Mouse (Mus musculus): ENCODE measurements around the gene Prpf8.
A peak's percentile ranks its signal among the peaks of the same experiment; 100 is the strongest.

Prpf8 gene

DNA sequence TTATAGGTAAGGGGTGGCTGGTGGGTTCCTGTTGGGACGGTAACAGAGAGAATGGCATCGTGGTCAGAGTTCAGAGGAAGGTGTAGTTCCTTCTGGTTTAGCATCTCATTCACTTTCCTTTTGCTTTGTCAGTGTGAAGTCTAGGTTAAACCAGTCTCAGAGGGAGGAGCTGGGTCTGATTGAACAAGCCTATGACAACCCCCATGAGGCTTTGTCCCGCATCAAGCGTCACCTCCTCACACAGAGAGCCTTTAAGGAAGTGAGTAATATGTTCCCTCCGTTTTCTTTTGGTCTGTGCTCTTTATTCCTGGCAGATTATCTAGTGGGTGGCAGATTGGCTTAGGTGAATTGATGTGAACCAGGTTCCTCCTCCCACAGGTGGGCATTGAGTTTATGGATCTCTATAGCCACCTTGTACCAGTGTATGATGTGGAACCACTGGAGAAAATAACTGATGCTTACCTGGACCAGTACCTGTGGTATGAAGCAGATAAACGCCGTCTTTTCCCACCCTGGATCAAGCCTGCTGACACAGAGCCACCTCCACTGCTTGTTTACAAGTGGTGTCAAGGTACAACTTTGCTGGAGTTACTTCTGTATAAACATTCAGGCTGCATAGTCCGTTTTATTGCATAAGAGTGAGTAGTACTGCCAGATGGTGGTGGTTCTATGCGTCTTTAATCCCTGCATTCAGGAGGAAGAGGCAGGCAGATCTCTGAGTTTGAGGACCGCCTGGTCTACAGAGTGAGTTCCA is 7.9 kb downstream of the Prpf8 start:
- DNase-seq (ENCODE audit: low spot score in 2 of 2) = no peak

DNA sequence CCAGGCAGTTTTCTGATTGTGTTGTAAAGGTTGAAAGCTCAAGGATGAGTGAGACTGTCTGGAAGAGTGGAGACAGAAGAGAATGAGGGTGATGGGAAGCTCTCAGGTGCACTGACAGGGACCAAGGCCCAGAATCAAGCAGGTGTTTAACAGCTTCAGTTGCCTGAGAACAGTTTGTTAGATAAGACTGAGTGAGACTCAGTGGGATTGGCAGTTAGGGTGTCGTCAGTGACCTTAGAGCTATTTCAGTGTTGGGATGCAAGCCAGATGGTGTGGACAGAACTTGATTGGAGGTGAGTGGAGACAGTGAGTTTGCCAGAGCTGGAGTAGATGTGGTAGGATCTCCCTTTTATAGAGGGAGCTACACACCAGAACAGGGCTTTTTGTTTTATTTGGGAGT is 11.5 kb downstream of the Prpf8 start:
- peak; percentile 40 to 54 for DNase-seq (ENCODE audit: low spot score in 2 of 2)

- no peak for DNase-seq (ENCODE audit: low spot score in 2 of 2)
Observed at GRCm38 (mm10) chr11:75508162-75508561, 21.5 kb downstream of the Prpf8 start.

DNA sequence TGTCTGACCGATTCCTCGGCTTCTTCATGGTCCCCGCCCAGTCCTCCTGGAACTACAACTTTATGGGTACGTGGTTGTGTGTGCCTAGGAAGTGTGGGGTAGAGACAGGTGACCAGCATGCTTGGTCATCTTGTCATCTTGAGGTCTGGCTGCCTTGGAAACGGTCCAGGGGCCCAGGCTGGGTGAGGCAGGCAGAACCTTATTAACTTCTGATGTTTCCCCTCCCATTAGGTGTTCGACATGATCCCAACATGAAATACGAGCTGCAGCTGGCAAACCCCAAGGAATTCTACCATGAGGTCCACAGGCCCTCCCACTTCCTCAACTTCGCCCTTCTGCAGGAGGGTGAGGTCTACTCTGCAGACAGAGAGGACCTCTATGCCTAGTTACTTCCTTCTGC is 22.3 kb downstream of the Prpf8 start:
- peak; percentile 26 to 31 for DNase-seq (ENCODE audit: low spot score in 2 of 2)

- DNase-seq (ENCODE audit: low spot score in 2 of 2) = peak; percentile 90 to 92
Observed at GRCm38 (mm10) chr11:75509741-75510626, 23.4 kb downstream of the Prpf8 start, which contains the start of gene Rilp. TSS of gene Rilp (plus strand) at chr11:75510094.

GRCm38 (mm10) chr11:75510627-75510993 is 24.0 kb downstream of the Prpf8 start:
- peak; percentile 93 to 95 for DNase-seq (ENCODE audit: low spot score in 2 of 2)

- DNase-seq (ENCODE audit: low spot score in 2 of 2) = peak; percentile 42 to 61
Observed at GRCm38 (mm10) chr11:75511213-75511612, 24.6 kb downstream of the Prpf8 start.

GRCm38 (mm10) chr11:75512301-75513018 is 25.8 kb downstream of the Prpf8 start:
- DNase-seq (ENCODE audit: low spot score in 2 of 2) = no peak

DNA sequence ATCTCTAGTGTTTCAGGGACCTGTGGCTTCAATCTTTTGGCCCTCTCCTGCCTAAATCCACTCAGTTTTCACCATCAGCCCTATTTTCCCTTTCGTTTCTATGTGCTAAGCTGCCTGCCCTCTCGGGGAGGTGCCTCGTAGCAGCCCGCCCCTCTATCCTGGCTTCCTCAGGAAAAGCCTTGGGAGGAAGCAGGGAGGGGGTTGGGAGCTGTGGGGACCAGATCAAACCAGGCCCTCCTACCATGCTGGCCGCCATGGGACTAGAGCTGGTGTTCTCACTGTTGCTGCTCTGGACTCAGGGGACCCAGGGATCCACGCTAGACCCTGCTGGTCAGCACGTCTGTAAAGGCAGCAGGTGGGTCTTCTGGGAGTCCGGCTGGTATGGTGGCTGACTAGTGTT is 26.7 kb downstream of the Prpf8 start, which contains the start of gene Scarf1:
Gene Scarf1 (plus strand): TSS at position 205 of the 400 bp plus-strand sequence.
- DNase-seq (ENCODE audit: low spot score in 2 of 2) = peak; percentile 82 to 84

DNA sequence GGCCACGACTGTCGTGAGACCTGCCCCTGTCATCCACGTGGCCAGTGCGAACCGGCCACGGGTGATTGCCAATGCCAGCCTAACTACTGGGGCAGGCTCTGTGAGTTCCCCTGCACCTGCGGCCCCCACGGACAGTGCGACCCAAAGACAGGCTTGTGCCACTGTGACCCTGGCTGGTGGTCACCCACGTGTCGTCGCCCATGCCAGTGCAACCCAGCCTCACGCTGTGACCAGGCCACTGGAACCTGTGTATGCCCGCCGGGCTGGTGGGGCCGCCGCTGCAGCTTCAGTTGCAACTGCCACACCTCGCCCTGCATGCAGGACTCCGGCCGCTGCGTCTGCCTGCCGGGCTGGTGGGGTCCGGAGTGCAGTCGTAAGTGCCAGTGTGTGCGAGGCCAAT is 28.6 kb downstream of the Prpf8 start:
- DNase-seq (ENCODE audit: low spot score in 2 of 2) = no peak

DNA sequence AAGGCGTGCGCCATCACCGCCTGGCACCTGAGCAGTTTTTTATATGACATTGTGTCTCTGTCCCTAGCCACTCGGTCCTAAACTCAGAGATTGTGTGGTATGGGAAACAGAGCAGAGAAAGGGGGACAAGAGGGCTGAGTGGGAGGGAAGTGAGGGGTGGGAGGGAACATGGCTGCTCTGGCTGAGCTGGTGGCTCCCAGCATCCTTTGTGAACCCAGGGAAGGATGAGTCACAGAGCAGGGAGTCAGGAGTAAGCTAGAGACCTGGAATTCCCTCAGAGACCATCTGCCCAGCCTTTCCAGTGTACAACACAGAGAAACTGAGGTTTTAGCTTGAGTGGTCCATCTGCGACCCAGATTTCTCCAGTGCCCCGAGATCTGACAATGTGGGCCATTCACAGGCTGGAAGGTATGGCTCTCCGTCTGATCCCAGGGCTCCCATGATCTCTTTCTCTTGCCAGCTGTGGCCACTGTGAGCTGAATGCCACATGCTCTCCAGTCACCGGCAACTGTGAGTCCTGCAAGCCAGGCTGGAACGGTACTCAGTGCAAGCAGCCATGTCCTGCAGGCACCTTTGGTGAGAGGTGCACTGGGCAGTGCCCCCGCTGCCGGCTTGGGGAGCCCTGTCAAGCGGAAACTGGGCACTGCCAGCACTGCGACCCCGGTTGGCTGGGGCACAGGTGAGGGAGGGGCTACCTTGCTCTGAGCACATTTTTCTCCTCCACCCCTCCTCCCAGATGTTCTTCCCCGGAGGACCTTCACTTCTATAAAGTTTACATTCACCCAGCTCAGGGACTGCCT is 33.4 kb downstream of the Prpf8 start:
- no peak for DNase-seq (ENCODE audit: low spot score in 2 of 2)

DNA sequence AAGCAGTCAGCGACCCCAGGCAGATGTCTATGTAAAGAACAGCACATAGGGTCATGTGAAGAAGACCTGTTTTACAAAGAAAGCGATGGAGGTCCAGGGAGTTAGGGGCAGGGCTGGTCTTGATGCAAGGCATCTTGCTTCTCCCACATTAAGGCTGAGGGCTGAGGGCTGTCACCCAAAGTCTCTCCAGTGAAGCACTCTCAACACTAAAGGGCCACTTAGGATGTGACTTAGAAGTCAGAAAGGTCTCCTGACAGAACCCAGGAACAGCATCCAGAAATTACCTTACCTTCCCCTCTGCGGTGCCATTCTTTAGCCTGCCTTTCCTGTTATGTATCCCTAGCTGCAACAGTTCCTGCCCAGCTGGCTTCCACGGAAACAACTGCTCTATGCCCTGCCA is 35.0 kb downstream of the Prpf8 start:
- DNase-seq (ENCODE audit: low spot score in 2 of 2) = no peak

- DNase-seq (ENCODE audit: low spot score in 2 of 2) = no peak
Observed at GRCm38 (mm10) chr11:75522793-75523192, 36.2 kb downstream of the Prpf8 start.

DNA sequence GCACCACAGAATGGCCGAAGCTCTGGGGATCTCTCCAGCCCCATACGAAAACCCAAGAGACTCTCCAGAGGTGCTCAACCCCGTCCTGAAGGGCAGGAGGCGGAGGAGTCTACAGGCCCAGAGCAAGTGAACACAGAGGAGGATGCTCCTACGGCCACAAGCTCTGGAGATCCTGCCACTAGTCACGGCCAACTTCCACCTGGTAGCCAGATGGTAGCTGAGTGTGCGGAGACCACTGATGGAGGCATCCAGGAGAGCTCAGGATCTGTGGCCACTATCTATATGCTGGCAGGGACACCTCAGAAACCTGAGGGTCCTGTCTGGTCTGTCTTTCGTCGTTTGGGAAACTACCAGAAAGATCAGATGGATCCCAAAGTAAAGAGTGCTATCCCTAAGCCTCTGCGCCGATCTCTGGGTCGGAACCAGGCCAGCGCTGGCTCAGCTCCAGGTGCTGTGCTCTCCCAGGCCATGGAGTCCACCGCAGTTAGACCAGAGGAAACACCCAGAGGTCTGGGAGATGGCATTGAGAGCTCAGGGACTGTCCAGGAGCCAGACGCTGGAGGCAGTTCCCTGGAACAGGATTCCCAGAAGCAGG is 39.0 kb downstream of the Prpf8 start:
- no peak for DNase-seq (ENCODE audit: low spot score in 2 of 2)

DNA sequence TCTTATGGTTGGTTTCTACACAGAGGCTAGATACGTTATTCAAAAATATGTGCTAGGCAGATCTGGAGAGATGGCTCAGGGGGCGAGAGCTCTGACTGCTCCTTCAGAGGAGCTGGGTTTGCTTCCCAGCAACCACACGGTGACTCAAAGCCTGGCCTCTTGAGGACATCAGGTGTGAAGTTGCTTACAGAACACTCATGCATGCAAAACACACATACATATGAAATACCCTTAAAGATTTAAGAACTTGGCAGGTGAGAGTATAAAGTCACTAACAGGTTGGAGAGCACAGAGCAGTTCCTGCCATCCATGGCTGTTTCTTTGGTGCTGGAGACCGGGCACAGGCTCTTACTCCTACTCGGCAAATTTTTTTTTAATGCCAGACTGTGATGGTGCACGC is 40.3 kb downstream of the Prpf8 start:
- DNase-seq (ENCODE audit: low spot score in 2 of 2) = no peak

DNA sequence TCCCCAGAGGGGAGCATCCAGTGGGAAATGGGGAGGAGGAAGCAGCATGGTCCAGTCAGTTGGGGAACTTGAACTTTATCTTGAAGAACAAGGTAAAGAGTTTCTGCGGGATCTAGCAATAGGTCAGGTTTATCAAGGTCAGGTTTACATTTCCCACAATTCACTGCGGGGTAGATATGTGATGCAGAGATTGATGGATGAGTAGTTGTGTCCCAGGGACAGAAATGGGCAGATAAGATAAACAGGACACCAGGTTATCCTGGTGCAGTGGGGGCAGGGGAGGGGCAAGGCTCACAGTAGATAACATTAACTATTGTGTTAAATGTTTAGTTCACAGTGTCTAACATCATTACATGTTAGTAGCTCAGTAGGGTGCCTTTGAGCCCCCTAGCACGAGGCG is 43.2 kb downstream of the Prpf8 start:
- no peak for DNase-seq (ENCODE audit: low spot score in 2 of 2)

- DNase-seq (ENCODE audit: low spot score in 2 of 2) = peak; percentile 78 to 92
Observed at GRCm38 (mm10) chr11:75530325-75530724, 43.7 kb downstream of the Prpf8 start.

DNA sequence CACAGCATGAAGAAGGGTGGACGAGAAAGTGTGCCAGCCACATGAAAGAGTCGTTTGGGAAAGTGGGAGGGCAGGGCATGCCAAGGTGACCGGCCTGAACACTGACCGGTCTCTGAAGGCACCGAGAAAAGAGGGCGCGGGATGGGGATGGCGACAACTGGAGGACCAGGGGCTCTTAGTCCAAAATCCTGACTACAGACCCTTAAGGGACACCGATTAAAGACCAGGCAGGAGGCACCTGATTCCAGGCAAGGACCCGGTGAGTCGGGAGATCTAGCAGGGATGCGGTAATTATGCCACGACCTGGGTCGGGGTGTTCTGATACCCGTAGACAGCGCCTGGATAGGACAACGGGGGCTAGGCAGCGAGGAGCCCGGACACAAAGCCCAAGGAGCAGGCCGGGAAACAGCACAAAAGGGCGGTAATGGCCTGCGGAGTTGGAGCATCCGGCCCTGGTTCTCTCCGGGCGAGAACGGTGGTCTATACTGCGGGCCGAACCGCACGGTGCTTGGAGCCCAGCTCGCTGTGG is 44.3 kb downstream of the Prpf8 start:
- no peak for DNase-seq (ENCODE audit: low spot score in 2 of 2)

GRCm38 (mm10) chr11:75531469-75532242 is 45.0 kb downstream of the Prpf8 start, which contains the start of gene Slc43a2:
TSS of gene Slc43a2 (plus strand) at chr11:75531694.
- peak; percentile 94 to 97 for DNase-seq (ENCODE audit: low spot score in 2 of 2)
